ENCODE assay signal across 23 mouse cellular contexts in genomic region chr17:44117721-44118120, GRCm38 (mm10).
"Had no signal": no experiment of that assay in that cellular context is flagged by ENCODE, and none has a peak within 500 bp of the region (broad histone marks: within the 10 kb centered on the region; RNA-seq: fewer than 3 reads in every experiment).

No protein-coding gene starts in this region.

- H3K9ac ChIP-seq: heart, embryonic 12.5 days; hindbrain, embryonic 12.5 days; hindbrain, embryonic 14.5 days; limb, embryonic 13.5 days; limb, embryonic 15.5 days; liver, embryonic 13.5 days; liver, embryonic 15.5 days had no signal

- DNase-seq: gastrocnemius, adult 2 months; gastrocnemius, postnatal 10 days; gastrocnemius, postnatal 25 days; heart, adult 2 months; heart, postnatal 10 days; heart, postnatal 4 days; kidney, adult 11 months; kidney, adult 2 months; kidney, postnatal 14 days; kidney, postnatal 36 days; layer of hippocampus, adult 9-11 months; layer of hippocampus, postnatal 36 days; left cerebral cortex, postnatal 4 days; liver, embryonic 13.5 days had no signal

- ATAC-seq: hindbrain, postnatal 0 days; intestine, embryonic 16.5 days had no signal

- H3K36me3 ChIP-seq: heart, embryonic 12.5 days; hindbrain, embryonic 10.5 days; hindbrain, embryonic 12.5 days; limb, embryonic 13.5 days; limb, embryonic 15.5 days; liver, embryonic 13.5 days; liver, embryonic 15.5 days had no signal

- H3K27me3 ChIP-seq: heart, embryonic 12.5 days; hindbrain, embryonic 12.5 days; limb, embryonic 13.5 days; limb, embryonic 15.5 days; liver, embryonic 13.5 days; liver, embryonic 15.5 days had no signal

- H3K4me1 ChIP-seq: heart, embryonic 12.5 days; hindbrain, embryonic 10.5 days; hindbrain, embryonic 12.5 days; liver, embryonic 15.5 days had no signal

- H3K27ac ChIP-seq: gastrocnemius, adult 2 months; heart, adult 2 months; hindbrain, embryonic 10.5 days; hindbrain, embryonic 12.5 days; hindbrain, embryonic 14.5 days; hindbrain, postnatal 0 days; limb, embryonic 13.5 days; limb, embryonic 15.5 days; liver, embryonic 13.5 days; liver, embryonic 15.5 days had no signal

- H3K4me3 ChIP-seq: gastrocnemius, adult 2 months; heart, adult 2 months; heart, embryonic 12.5 days; hindbrain, embryonic 10.5 days; hindbrain, embryonic 12.5 days; limb, embryonic 13.5 days; limb, embryonic 15.5 days; liver, embryonic 13.5 days; liver, embryonic 15.5 days had no signal

- H3K9me3 ChIP-seq: heart, embryonic 12.5 days; hindbrain, embryonic 10.5 days; hindbrain, embryonic 12.5 days; limb, embryonic 13.5 days; limb, embryonic 15.5 days; liver, embryonic 13.5 days; liver, embryonic 15.5 days had no signal
